Mouse (Mus musculus) left cerebral cortex, postnatal 25 days (tissue): ENCODE measurements around the gene Slc29a2. TPM values are rescaled to one million over a fixed set of nuclear protein-coding genes. Genes with fewer than 3 reads are reported as not detected.

Experiments used
- DNase-seq, 2 experiments: peaks; one replicate each; pipeline ENCODE4 v3.0.0; 2022; ENCODE audit warnings: low spot score in 2 of 2, mixed read lengths in 1 of 2
- intact Hi-C: fragments of 180-260 bp; cut with DNase I; formaldehyde crosslinking; loops from one replicate; pipeline ENCODE4 v1.15.1; 2025
- total RNA-seq, 2 experiments: library from RNA; stranded (reverse); gene quantifications; 2 replicates each; pipeline ENCODE4 v1.2.3; 2021

Slc29a2 gene
- total RNA-seq, 2 experiments from 2014 or later, result 14.1 to 15.0 TPM

GRCm38 (mm10) chr19:5018191-5018590 is 5.5 kb upstream of the Slc29a2 start:
- DNase-seq, result no peak
- intact Hi-C loops, result loop anchor here (5.0 kb wide), 2 partner anchors 36 to 54 kb away; no protein-coding TSS in a partner anchor

DNA sequence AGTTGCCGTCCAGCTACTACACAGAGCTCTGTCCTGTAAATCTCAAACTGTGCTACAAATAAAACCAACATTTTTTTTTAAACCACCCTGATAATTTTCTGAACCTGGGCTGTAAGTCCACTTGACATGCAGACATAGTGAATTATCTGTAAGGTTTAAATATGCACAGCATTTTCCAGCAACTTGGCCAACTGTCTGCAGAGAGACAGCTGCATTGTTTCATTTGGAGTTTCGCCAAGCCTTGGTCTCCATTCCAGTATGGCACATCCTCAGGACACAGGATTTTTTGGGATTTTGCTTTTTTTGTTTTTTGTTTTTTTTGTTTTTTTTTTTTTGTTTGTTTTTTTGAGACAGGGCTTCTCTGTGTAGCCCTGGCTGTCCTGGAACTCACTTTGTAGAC is 2.2 kb upstream of the Slc29a2 start:
- intact Hi-C loops, result no loop called here

GRCm38 (mm10) chr19:5026111-5026510 is 2.5 kb downstream of the Slc29a2 start:
- DNase-seq, result no peak
- intact Hi-C loops, result no loop called here

More for the DNA sequence above, 2.2 kb upstream of the Slc29a2 start:
- DNase-seq, result no peak

GRCm38 (mm10) chr19:5032686-5033085 is 9.0 kb downstream of the Slc29a2 start:
- intact Hi-C loops, result no loop called here

GRCm38 (mm10) chr19:5036577-5036976 is 12.9 kb downstream of the Slc29a2 start:
- intact Hi-C loops, result no loop called here
- no peak for DNase-seq

More at GRCm38 (mm10) chr19:5032686-5033085, 9.0 kb downstream of the Slc29a2 start:
- no peak for DNase-seq

- DNase-seq, result peak; percentile 84 to 91
- intact Hi-C loops, result no loop called here
These were observed 14.3 kb downstream of the Slc29a2 start for GRCm38 (mm10) chr19:5037678-5038571.

DNA sequence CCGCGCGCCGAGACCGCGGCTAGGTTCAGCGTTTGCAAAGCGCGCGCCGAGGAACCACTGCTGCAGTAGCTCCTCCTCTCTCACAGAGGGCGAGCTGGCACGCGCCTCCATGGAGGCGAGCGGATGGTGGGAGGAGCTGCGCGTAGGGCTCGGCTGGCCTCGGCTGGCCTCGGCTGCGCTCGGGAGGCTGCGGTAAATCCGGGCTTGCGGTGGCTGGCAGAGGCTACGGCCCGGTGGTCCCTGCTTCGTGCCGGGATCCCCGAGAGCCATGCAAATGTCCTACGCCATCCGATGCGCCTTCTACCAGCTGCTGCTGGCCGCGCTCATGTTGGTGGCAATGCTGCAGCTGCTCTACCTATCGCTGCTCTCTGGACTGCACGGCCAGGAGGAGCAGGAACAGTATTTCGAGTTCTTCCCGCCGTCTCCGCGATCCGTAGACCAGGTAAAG is 15.1 kb downstream of the Slc29a2 start, which contains the start of the genes B4gat1 and AC124502.3:
Gene B4gat1 (plus strand): TSS at position 118 of the 448 bp plus-strand sequence.
Gene AC124502.3 (plus strand): TSS at position 183 of the 448 bp plus-strand sequence.
- intact Hi-C loops, result no loop called here
- peak; percentile 94 to 95 for DNase-seq

- no peak for DNase-seq
- intact Hi-C loops, result no loop called here
These were observed 15.8 kb downstream of the Slc29a2 start for GRCm38 (mm10) chr19:5039301-5040114.

DNA sequence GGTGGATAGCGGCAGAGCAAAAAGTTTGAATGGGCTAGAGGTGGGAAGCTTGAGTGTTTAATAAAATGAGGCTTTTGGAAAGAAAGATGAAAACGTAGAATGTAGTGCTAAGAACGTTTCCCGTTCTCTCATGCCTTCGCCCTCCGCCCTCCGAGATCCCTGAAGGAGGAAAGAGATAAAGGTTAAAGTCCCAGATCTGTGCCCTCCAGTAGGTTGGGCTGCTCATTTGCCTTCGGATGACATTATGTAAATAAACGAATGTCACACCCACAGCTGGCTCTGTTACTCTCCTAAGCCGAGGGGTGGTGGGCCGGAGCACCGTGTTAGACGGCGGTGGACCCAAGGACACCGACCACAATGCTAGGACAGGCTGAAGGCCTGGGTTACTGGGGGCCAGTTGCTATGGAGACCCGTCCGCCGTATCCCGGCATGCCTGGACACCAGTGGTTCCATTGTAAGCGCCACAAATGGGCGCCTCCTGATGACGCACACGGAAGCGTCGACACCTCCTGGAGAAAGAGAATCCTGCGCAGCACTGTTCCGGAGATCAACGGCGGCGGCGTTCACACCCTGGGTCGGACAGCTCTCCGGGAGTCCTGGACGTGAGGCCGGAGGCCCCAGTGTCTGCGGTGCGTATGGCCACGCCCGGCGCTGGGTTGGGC is 17.3 kb downstream of the Slc29a2 start, which contains the start of gene Brms1:
Gene Brms1 (plus strand): TSS at position 493 of the 662 bp plus-strand sequence.
- peak; percentile 95 for DNase-seq
- intact Hi-C loops, result no loop called here

GRCm38 (mm10) chr19:5041588-5041987 is 17.9 kb downstream of the Slc29a2 start:
- intact Hi-C loops, result no loop called here
- DNase-seq, result no peak

GRCm38 (mm10) chr19:5045531-5045930 is 21.9 kb downstream of the Slc29a2 start:
- intact Hi-C loops, result loop anchor here (5.0 kb wide), 1 partner anchor 37 kb away; no protein-coding TSS in a partner anchor
- peak in 1 of 2 experiments; percentile 61 for DNase-seq

- intact Hi-C loops, result loop anchor here (5.0 kb wide), 1 partner anchor 34 kb away; no protein-coding TSS in a partner anchor
- DNase-seq, result peak; percentile 67 to 93
These were observed 24.7 kb downstream of the Slc29a2 start for GRCm38 (mm10) chr19:5048138-5049056.

DNA sequence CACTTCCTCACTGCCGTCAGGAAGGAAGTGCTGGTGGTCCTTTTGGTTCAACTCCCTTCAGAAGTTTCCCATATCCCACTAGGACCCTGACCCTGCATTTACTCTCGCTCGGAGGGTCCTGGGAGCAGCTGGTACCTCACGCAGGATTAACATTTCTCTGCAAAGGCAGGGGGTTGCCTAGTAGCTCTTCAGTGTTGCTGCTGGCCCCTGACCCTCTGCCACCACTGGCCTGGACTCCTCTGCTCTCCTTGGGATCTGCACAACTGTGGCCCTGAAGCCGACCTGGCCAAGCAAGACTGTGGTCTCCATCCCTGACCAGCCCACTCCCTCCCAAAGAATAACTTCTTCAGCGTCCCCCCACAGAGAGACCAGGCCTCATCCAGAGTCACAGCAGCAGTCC is 25.7 kb downstream of the Slc29a2 start:
- intact Hi-C loops, result loop anchor here (5.0 kb wide), 1 partner anchor 33 kb away; no protein-coding TSS in a partner anchor
- DNase-seq, result no peak

GRCm38 (mm10) chr19:5050047-5050905 is 26.6 kb downstream of the Slc29a2 start, which contains the start of gene Rin1:
Rin1 (plus strand) TSS chr19:5050481.
- DNase-seq, result peak; percentile 79 to 96
- intact Hi-C loops, result loop anchor here (2.0 kb wide), 1 partner anchor 101 kb away; no protein-coding TSS in a partner anchor

DNA sequence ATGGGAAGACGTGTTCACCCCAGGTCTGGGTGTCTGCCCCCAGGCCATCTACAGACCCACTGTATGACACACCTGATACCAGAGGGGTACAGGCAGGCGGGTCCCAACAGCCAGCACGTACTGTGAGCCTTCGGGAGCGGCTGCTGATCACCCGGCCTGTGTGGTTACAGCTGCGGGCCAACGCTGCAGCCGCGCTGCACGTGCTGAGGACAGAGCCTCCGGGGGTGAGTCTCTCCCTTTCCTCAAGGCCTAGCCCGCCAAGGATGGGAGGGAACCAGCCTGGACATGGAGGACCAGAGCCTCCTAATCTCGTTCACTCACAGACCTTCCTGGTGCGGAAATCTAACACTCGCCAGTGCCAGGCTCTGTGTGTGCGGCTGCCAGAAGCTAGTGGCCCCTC is 27.4 kb downstream of the Slc29a2 start:
- no peak for DNase-seq
- intact Hi-C loops, result loop anchor here (2.0 kb wide), 1 partner anchor 100 kb away; no protein-coding TSS in a partner anchor

DNA sequence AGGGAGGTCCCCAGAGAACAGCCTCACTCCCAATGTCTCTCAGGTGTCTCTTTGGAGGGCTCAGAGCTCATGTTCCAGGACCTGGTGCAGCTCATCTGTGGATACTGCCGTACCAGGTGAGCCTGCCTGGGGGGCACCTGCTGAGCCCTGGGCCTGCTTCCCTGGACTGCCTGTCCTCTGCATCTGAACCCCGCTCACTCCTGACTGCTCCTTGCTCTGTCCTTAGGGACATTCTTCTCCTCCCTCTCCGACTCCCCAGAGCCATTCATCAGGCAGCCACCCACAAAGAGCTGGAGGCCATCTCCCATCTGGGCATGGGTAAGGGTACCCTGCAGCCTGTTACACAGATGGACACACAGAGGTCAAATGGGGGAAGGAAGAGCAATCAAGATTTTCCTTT is 27.9 kb downstream of the Slc29a2 start:
- intact Hi-C loops, result loop anchor here (2.0 kb wide), 1 partner anchor 99 kb away; no protein-coding TSS in a partner anchor

More for the DNA sequence above, 27.9 kb downstream of the Slc29a2 start:
- DNase-seq, result no peak
